Mouse (Mus musculus) forebrain, embryonic 14.5 days (tissue): Measurements from ENCODE around the gene Nploc4. TPM values are rescaled to one million over a fixed set of nuclear protein-coding genes. Genes with fewer than 3 reads are reported as not detected.
A peak's percentile ranks its signal among the peaks of the same experiment; 100 is the strongest.
"Not testable (repeated sequence)": the region's sequence is repeated elsewhere in the genome, so short reads cannot be mapped to it uniquely, and the experiment has no call there.

Experiments
- ATAC-seq: fragments of 200-750 bp; cut with Nextera tagmentation; 2 replicates; pipeline ENCODE4 v1.8.0; 2017; ENCODE audit warnings: mild to moderate bottlenecking, moderate library complexity
- DNase-seq: peaks from one replicate; pipeline ENCODE4 v3.0.0-alpha.2; 2015; ENCODE audit warnings: low spot score
- H3K27ac ChIP-seq: fragments of 300-500 bp; sonication (generic); 2 replicates; pipeline ENCODE4 v1.5.1; 2014; ENCODE audit warnings: low read depth, mild to moderate bottlenecking, control low read depth, low read length, moderate library complexity
- H3K27me3 ChIP-seq: fragments of 300-500 bp; sonication (generic); replicated peaks from 2 replicates; pipeline ENCODE4 v1.6.1; 2014; ENCODE audit warnings: low read length, control low read depth, mixed read lengths; ENCODE audit not compliant: control insufficient read depth, insufficient read depth
- H3K36me3 ChIP-seq: fragments of 300-500 bp; sonication (generic); 2 replicates; pipeline ENCODE4 v1.6.1; 2014; ENCODE audit warnings: low read length, control low read depth; ENCODE audit not compliant: control insufficient read depth, insufficient read depth
- H3K4me1 ChIP-seq: fragments of 300-500 bp; sonication (generic); 2 replicates; pipeline ENCODE4 v1.6.1; 2014; ENCODE audit warnings: antibody characterized with exemption, low read length, control low read depth; ENCODE audit not compliant: control insufficient read depth, insufficient read depth
- H3K4me2 ChIP-seq: fragments of 300-500 bp; sonication (generic); 2 replicates; pipeline ENCODE4 v1.6.1; 2014; ENCODE audit warnings: mild to moderate bottlenecking, control low read depth, low read length
- H3K4me3 ChIP-seq: fragments of 300-500 bp; sonication (generic); 2 replicates; pipeline ENCODE4 v1.5.1; 2014; ENCODE audit warnings: low read depth, low read length, control low read depth
- H3K9ac ChIP-seq: fragments of 300-500 bp; sonication (generic); 2 replicates; pipeline ENCODE4 v1.6.1; 2014; ENCODE audit warnings: mild to moderate bottlenecking, low read length, control low read depth, moderate library complexity
- H3K9me3 ChIP-seq: fragments of 300-500 bp; sonication (generic); replicated peaks from 2 replicates; pipeline ENCODE4 v1.6.1; 2016; ENCODE audit warnings: low read length, control low read depth, mixed read lengths; ENCODE audit not compliant: control insufficient read depth
- WGBS: fragments of 180-500 bp; shearing (Covaris S2); extraction: QIAGEN DNeasy Blood & Tissue Kit; methylation state at CpG from one replicate; pipeline ENCODE4 v1.1.7; 2014; 5-methylcytosine and 5-hydroxymethylcytosine counted together
- polyA plus RNA-seq: library from polyadenylated mRNA; unstranded; fragments of >200 nt; fragmentation: Nextera tagmentation; extraction: Ambion mirVana; gene quantifications from 2 replicates; pipeline ENCODE4 v1.2.1, GENCODE M21; 2014

Nploc4 gene
- polyA plus RNA-seq, 1 experiment from 2014 or later: 29.9 TPM

- WGBS: 90% methylated on average over 17 of the region's 17 CpGs
- H3K36me3 ChIP-seq: no peaks in the 10 kb centered on the region
- no peak overlapping the region for H3K27ac ChIP-seq
- DNase-seq: no peak
- H3K27me3 ChIP-seq: no peaks in the 10 kb centered on the region
- no peaks in the 10 kb centered on the region for H3K9me3 ChIP-seq
- H3K4me2 ChIP-seq: no peak overlapping the region
- no peak for ATAC-seq
- H3K9ac ChIP-seq: no peak overlapping the region
- H3K4me3 ChIP-seq: no peak overlapping the region
- H3K4me1 ChIP-seq: peaks cover 29% of the 10 kb centered on the region
Measured at GRCm38 (mm10) chr11:120354304-120355276, 82.9 kb downstream of the Nploc4 start.

GRCm38 (mm10) chr11:120353500-120354303 lies 83.8 kb downstream of the Nploc4 start:
- no peaks in the 10 kb centered on the region for H3K9me3 ChIP-seq
- ATAC-seq (no peak), DNase-seq (no peak)
- H3K4me1 ChIP-seq: peaks cover 30% of the 10 kb centered on the region
- H3K9ac ChIP-seq: no peak overlapping the region
- H3K27ac ChIP-seq: no peak overlapping the region
- H3K36me3 ChIP-seq: no peaks in the 10 kb centered on the region
- WGBS: 27% methylated on average over 26 of the region's 26 CpGs
- H3K4me2 ChIP-seq: no peak overlapping the region
- no peaks in the 10 kb centered on the region for H3K27me3 ChIP-seq
- no peak overlapping the region for H3K4me3 ChIP-seq

GRCm38 (mm10) chr11:120352571-120353290 lies 84.8 kb downstream of the Nploc4 start:
- no peak for ATAC-seq
- no peaks in the 10 kb centered on the region for H3K27me3 ChIP-seq
- H3K4me1 ChIP-seq: peaks cover 21% of the 10 kb centered on the region
- H3K36me3 ChIP-seq: no peaks in the 10 kb centered on the region
- H3K4me2 ChIP-seq: no peak overlapping the region
- no peak overlapping the region for H3K4me3 ChIP-seq
- DNase-seq: peak; percentile 62
- no peaks in the 10 kb centered on the region for H3K9me3 ChIP-seq
- 65% methylated on average over 13 of the region's 13 CpGs for WGBS
- H3K27ac ChIP-seq: peak overlapping the region; percentile 66; the same call in 1 of the 2 replicates
- peak overlapping the region; percentile 35; the same call in 1 of the 2 replicates for H3K9ac ChIP-seq

DNA sequence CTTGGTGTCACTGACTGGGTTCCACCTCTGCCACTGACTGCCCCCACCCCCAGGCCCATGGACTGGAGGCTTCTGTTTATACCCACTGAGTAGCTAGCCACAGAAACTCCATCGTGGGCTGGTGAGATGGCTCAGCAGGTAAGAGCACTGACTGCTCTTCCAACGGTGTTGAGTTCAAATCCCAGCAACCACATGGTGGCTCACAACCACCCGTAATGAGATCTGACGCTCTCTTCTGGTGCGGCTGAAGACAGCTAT lies 85.5 kb downstream of the Nploc4 start:
- H3K36me3 ChIP-seq, H3K27ac ChIP-seq, DNase-seq, H3K4me3 ChIP-seq, H3K27me3 ChIP-seq, H3K9me3 ChIP-seq, H3K9ac ChIP-seq, ATAC-seq, H3K4me2 ChIP-seq: not testable (repeated sequence)
- 94% methylated on average over 5 of the region's 5 CpGs for WGBS
- peaks cover 16% of the 10 kb centered on the region for H3K4me1 ChIP-seq

GRCm38 (mm10) chr11:120351250-120352092 lies 86.0 kb downstream of the Nploc4 start:
- Histone ChIP-seq H3K9ac (peak overlapping the region; percentile 6; the same call in 1 of the 2 replicates), H3K9me3 (no peaks in the 10 kb centered on the region), H3K27ac (peak overlapping the region; percentile 99), H3K4me3 (no peak overlapping the region), H3K27me3 (no peaks in the 10 kb centered on the region), H3K4me1 (peaks cover 16% of the 10 kb centered on the region), H3K4me2 (no peak overlapping the region), H3K36me3 (peaks cover 8% of the 10 kb centered on the region)
- no peak for ATAC-seq
- WGBS: 86% methylated on average over 10 of the region's 10 CpGs
- DNase-seq: no peak

- Histone ChIP-seq H3K4me1 (peaks cover 16% of the 10 kb centered on the region), H3K4me2 (peak overlapping the region; percentile 99), H3K4me3 (peak overlapping the region; percentile 100), H3K36me3 (peaks cover 10% of the 10 kb centered on the region), H3K9me3 (no peaks in the 10 kb centered on the region), H3K27me3 (no peaks in the 10 kb centered on the region), H3K9ac (peak overlapping the region; percentile 100), H3K27ac (peak overlapping the region; percentile 99)
- WGBS: 20% methylated on average over 11 of the region's 11 CpGs
- ATAC-seq: no peak
- no peak for DNase-seq
Measured at GRCm38 (mm10) chr11:120350711-120351110, 86.8 kb downstream of the Nploc4 start.

GRCm38 (mm10) chr11:120349986-120350702 lies 87.4 kb downstream of the Nploc4 start:
- peak overlapping the region; percentile 100 for H3K4me3 ChIP-seq
- peaks cover 19% of the 10 kb centered on the region for H3K4me1 ChIP-seq
- H3K27ac ChIP-seq: peak overlapping the region; percentile 99
- peak; percentile 90 for DNase-seq
- peak overlapping the region; percentile 99 for H3K4me2 ChIP-seq
- no peaks in the 10 kb centered on the region for H3K27me3 ChIP-seq
- WGBS: under 1% methylated on average over 62 of the region's 68 CpGs
- H3K9me3 ChIP-seq: no peaks in the 10 kb centered on the region
- peaks cover 15% of the 10 kb centered on the region for H3K36me3 ChIP-seq
- ATAC-seq: peak; percentile 58
- peak overlapping the region; percentile 100 for H3K9ac ChIP-seq
